Mouse (Mus musculus): ENCODE data around the gene Prrc2b. TPM values are rescaled to one million over a fixed set of nuclear protein-coding genes. Genes with fewer than 3 reads are reported as not detected.

The Prrc2b gene
- polyA plus RNA-seq, 1 experiment: 35.1 TPM

DNA sequence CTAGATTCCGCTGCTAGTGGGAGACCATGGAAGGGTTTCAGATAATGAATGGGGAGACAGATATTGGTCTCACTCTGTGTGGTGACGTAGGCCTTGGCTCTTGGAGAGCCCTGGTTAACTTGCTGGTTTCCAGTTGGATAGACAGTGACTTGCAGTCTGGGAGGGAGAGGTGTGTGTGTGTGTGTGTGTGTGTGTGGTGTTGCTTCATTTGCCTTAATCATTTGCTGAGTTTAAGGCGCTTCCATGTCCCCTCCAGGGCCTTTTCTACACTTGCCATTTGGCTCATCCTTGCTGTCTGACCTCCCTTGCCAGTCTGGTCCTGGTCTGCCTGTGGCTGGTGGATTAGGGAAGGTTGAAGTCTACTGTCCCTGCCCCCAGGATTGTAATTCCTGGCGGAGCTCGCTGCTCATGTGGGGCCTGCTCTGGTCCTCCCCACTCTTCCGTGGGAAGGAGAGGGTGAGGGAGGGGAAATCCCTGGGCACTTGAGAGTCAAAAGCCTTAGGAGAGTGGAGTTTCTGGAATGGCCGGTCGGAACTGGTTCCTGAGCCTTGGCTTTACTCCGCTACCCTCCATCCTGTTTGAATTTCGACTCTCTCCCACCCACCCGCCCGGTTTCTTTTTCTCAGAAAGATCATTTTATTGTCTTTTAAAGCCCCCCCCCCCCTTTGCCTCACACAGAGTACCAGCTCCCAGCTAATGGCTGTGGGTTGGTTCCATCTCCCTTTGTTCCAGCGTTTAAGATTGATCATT, 2.3 kb downstream of the Prrc2b start:
- DNase-seq (ENCODE audit: low read depth in 1 of 2, low spot score in 2 of 2): no peak
- 48% methylated on average over 13 of the region's 13 CpGs for whole genome bisulfite sequencing
- Histone ChIP-seq H3K27ac (ENCODE audit: insufficient read depth, low read length) (peak overlapping the region; percentile 50; the same call in 1 of the 2 replicates), H3K27me3 (ENCODE audit: control insufficient read depth, insufficient read depth, low read length) (no peaks in the 10 kb centered on the region), H3K4me1 (ENCODE audit: control insufficient read depth, insufficient read depth, insufficient read length) (peaks cover 33% of the 10 kb centered on the region; the same call in 1 of the 2 replicates), H3K4me3 (ENCODE audit: extremely low read depth, insufficient read depth, insufficient read length) (peak overlapping the region; percentile 96; the same call in 1 of the 2 replicates), H3K36me3 (ENCODE audit: control insufficient read depth, insufficient read depth, low read length) (no peaks in the 10 kb centered on the region)
- TF ChIP-seq CTCF (IDR thresholded peaks at IDR 0.05; ENCODE audit: extremely low read depth, insufficient read depth, insufficient read length, insufficient replicate concordance): no peak
- TF ChIP-seq POLR2A (IDR thresholded peaks at IDR 0.05; ENCODE audit: low read depth, low read length): no peak

DNA sequence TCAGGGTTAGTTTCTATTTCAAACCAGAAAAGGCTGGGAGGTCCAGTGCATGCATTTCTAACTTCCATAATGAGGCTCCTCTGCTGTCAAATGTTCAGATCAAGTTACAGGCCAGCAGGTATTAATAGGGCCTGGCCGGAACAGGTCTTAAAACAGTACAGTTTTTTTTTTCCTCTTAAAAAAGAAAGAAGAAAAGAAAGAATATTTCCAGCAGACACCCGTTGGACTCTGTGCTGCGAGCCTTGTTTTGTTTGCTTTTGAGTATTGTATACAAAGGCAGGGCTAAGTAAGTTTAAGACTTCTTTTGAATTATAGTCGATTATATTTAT, 2.9 kb downstream of the Prrc2b start:
- TF ChIP-seq POLR2A (IDR thresholded peaks at IDR 0.05; ENCODE audit: low read depth, low read length) (no peak), CTCF (IDR thresholded peaks at IDR 0.05; ENCODE audit: extremely low read depth, insufficient read depth, insufficient read length, insufficient replicate concordance) (no peak)
- Histone ChIP-seq H3K27me3 (ENCODE audit: control insufficient read depth, insufficient read depth, low read length) (no peaks in the 10 kb centered on the region), H3K4me1 (ENCODE audit: control insufficient read depth, insufficient read depth, insufficient read length) (peaks cover 36% of the 10 kb centered on the region; the same call in 1 of the 2 replicates), H3K36me3 (ENCODE audit: control insufficient read depth, insufficient read depth, low read length) (no peaks in the 10 kb centered on the region), H3K4me3 (ENCODE audit: extremely low read depth, insufficient read depth, insufficient read length) (no peak overlapping the region), H3K27ac (ENCODE audit: insufficient read depth, low read length) (no peak overlapping the region)
- no peak for DNase-seq (ENCODE audit: low read depth in 1 of 2, low spot score in 2 of 2)
- 36% methylated on average over 4 of the region's 4 CpGs for WGBS

DNA sequence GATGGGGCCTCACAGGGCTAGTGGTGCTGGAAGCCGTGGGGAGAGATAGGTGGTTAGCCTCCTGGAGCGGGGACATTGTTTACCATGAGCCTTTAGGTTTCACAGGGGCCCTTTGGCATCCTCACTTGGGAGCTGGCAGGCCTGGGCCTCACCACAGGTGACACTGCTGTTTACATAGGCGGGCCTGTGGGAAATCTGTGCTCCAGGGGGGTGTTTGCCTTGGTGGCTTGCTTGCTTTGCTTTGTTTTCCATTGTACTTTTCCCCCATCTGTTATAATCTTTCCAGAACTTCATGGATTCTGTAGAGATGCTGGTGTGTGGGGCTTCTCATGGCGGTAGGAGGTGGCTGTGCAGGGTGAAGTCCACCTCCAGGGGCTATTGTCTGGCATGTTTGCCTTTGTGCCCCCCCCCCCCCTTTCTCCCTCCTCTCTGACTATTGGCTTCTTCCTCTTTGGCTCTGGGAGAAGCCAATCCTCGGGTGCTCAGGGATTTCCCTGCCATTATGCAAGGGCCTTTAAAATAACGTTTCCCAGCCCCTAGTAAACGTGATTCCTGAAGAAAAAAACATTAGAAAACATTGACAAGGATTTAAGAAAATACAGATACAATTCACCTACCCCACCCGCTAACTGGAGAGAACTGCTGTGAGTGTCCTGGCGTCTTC, 3.6 kb downstream of the Prrc2b start:
- H3K4me3 ChIP-seq (ENCODE audit: extremely low read depth, insufficient read depth, insufficient read length): no peak overlapping the region
- WGBS: 42% methylated on average over 9 of the region's 9 CpGs

DNA sequence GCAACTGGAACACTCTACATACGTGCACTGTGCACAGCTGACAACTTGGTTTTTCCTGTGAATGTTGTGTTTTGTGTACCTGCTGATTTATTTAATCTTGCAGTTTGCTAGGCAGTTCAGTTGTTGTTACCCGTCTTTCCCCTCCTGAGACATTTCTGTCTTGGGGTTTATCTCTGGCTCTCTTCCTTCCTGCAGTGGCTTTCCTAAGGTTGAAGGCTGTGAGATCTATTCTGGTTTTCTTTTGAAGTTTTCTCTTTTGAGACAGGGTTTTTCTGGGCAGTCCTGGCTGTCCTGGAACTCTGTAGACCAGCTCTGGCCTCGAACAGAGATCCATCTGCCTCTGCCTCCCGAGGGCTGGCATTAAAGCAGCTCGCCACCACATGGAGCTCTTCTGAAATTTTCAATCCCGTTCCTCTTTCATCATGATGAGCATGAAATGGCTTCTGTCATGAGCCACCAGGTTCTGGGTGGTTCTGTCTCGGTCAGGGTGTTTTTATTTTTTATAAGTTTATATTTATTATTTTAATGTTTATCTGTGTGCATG, 4.2 kb downstream of the Prrc2b start:
- no peak for DNase-seq (ENCODE audit: low read depth in 1 of 2, low spot score in 2 of 2)
- peak overlapping the region; percentile 53 for H3K27ac ChIP-seq (ENCODE audit: insufficient read depth, low read length)
- WGBS: 22% methylated on average over 7 of the region's 7 CpGs
- H3K36me3 ChIP-seq (ENCODE audit: control insufficient read depth, insufficient read depth, low read length): no peaks in the 10 kb centered on the region
- TF ChIP-seq POLR2A (IDR thresholded peaks at IDR 0.05; ENCODE audit: low read depth, low read length): no peak
- no peak for TF ChIP-seq CTCF (IDR thresholded peaks at IDR 0.05; ENCODE audit: extremely low read depth, insufficient read depth, insufficient read length, insufficient replicate concordance)
- no peaks in the 10 kb centered on the region for H3K27me3 ChIP-seq (ENCODE audit: control insufficient read depth, insufficient read depth, low read length)
- H3K4me3 ChIP-seq (ENCODE audit: extremely low read depth, insufficient read depth, insufficient read length): no peak overlapping the region
- H3K4me1 ChIP-seq (ENCODE audit: control insufficient read depth, insufficient read depth, insufficient read length): peaks cover 41% of the 10 kb centered on the region; the same call in 1 of the 2 replicates

More for the DNA sequence above, 3.6 kb downstream of the Prrc2b start:
- H3K27ac ChIP-seq (ENCODE audit: insufficient read depth, low read length): peak overlapping the region; percentile 53
- TF ChIP-seq CTCF (IDR thresholded peaks at IDR 0.05; ENCODE audit: extremely low read depth, insufficient read depth, insufficient read length, insufficient replicate concordance) (no peak), POLR2A (IDR thresholded peaks at IDR 0.05; ENCODE audit: low read depth, low read length) (no peak)
- no peaks in the 10 kb centered on the region for H3K36me3 ChIP-seq (ENCODE audit: control insufficient read depth, insufficient read depth, low read length)
- H3K27me3 ChIP-seq (ENCODE audit: control insufficient read depth, insufficient read depth, low read length): no peaks in the 10 kb centered on the region
- peaks cover 39% of the 10 kb centered on the region; the same call in 1 of the 2 replicates for H3K4me1 ChIP-seq (ENCODE audit: control insufficient read depth, insufficient read depth, insufficient read length)
- no peak for DNase-seq (ENCODE audit: low read depth in 1 of 2, low spot score in 2 of 2)

DNA sequence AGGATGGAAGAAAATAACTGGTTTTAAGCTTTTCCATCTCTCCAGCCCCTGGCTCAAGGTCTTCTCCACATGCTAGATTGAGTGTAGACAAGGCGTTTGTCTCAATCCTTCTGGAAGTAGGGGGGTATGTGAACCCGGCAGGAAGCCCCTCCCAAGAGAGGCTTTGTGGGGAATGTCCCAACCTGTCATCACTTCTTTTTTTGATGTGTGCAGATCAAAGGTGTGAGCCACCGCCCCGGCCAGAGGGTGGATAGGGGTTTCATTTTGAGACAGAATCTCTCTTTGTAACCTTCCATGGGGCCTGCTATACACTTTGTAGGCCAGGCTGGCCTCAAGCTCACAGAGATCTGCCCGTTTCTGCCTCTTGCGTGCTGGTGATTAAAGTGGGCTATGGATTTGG, 4.7 kb downstream of the Prrc2b start:
- peak overlapping the region; percentile 18 for H3K27ac ChIP-seq (ENCODE audit: insufficient read depth, low read length)
- 47% methylated on average over 6 of the region's 6 CpGs for WGBS

DNA sequence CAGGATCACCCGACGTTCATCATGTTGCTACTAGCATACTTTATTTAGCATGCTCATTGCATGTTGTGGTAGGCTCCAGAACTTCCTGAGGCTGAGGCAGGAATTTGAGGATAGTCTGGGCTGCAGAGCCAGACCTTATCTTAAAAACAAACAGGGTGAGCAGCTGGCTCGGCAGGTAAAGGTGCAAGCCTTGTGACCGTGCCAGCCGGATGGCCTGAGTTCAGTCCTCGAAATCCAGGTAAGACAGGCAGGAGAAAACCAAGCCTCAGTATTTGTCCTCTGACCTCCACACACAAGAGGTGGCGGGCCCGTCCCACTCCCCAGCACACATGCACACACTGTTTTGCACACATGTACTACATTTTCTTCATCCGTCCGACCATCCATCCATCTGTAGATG, 5.8 kb downstream of the Prrc2b start:
- no peak overlapping the region for H3K27ac ChIP-seq (ENCODE audit: insufficient read depth, low read length)
- no peak overlapping the region for H3K4me3 ChIP-seq (ENCODE audit: extremely low read depth, insufficient read depth, insufficient read length)
- TF ChIP-seq POLR2A (IDR thresholded peaks at IDR 0.05; ENCODE audit: low read depth, low read length) (no peak), CTCF (IDR thresholded peaks at IDR 0.05; ENCODE audit: extremely low read depth, insufficient read depth, insufficient read length, insufficient replicate concordance) (no peak)
- no peaks in the 10 kb centered on the region for H3K27me3 ChIP-seq (ENCODE audit: control insufficient read depth, insufficient read depth, low read length)
- peaks cover 38% of the 10 kb centered on the region; the same call in 1 of the 2 replicates for H3K4me1 ChIP-seq (ENCODE audit: control insufficient read depth, insufficient read depth, insufficient read length)
- WGBS: 87% methylated on average over 10 of the region's 10 CpGs
- H3K36me3 ChIP-seq (ENCODE audit: control insufficient read depth, insufficient read depth, low read length): no peaks in the 10 kb centered on the region
- DNase-seq (ENCODE audit: low read depth in 1 of 2, low spot score in 2 of 2): no peak

More for the DNA sequence above, 4.7 kb downstream of the Prrc2b start:
- H3K4me1 ChIP-seq (ENCODE audit: control insufficient read depth, insufficient read depth, insufficient read length): peaks cover 39% of the 10 kb centered on the region; the same call in 1 of the 2 replicates
- no peak overlapping the region for H3K4me3 ChIP-seq (ENCODE audit: extremely low read depth, insufficient read depth, insufficient read length)
- no peaks in the 10 kb centered on the region for H3K36me3 ChIP-seq (ENCODE audit: control insufficient read depth, insufficient read depth, low read length)
- DNase-seq (ENCODE audit: low read depth in 1 of 2, low spot score in 2 of 2): no peak
- H3K27me3 ChIP-seq (ENCODE audit: control insufficient read depth, insufficient read depth, low read length): no peaks in the 10 kb centered on the region
- TF ChIP-seq POLR2A (IDR thresholded peaks at IDR 0.05; ENCODE audit: low read depth, low read length) (no peak), CTCF (IDR thresholded peaks at IDR 0.05; ENCODE audit: extremely low read depth, insufficient read depth, insufficient read length, insufficient replicate concordance) (no peak)

Data from spleen, adult 2 months (tissue).